In the genomic region with DNA sequence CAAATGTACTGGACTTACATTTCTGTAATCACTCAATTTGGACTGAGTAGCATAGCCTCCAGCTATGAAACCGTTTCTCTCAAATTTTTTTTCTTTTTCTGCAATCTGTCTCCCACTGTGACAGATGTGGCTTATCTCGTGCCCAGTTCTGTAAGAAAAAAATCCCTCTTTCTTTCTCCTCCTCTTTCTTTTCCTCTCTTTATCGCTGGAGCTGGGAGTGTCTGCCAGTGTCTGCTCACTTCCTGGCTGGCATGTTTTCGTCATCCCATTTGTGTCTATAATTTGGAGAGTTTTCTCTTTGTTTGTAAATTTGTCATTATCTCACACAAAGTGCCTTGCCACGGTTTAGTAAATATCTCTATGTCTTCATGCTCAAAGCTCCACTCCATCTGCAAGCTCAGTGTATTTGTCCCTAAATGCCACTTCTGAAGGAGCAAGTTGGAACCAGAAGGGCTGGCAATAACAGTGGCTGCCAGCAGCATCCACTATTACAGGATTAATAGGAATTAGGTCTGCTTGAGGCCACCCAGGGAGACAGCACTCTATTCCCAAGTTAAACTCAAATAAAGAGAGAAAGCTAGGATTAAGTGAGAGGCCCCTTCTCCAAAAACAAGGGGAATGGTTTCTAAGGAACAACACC, we compare ENCODE assay signal across 13 mouse cellular contexts.
A peak's percentile ranks its signal among the peaks of the same experiment; 100 is the strongest.
DNase-seq lines count a peak whose midpoint lies in the region; ATAC-seq lines count a peak whose summit lies in the region.
"Had no signal": no experiment of that assay in that cellular context is flagged by ENCODE, and none has a peak within 500 bp of the region (broad histone marks: within the 10 kb centered on the region; RNA-seq: fewer than 3 reads in every experiment).

No protein-coding gene starts in this region.

- H3K9ac ChIP-seq in hindbrain, embryonic 15.5 days = no peak overlapping the region
- no peak overlapping the region for H3K9ac ChIP-seq in hindbrain, embryonic 11.5 days (ENCODE audit: low read depth, low read length)
- no peak overlapping the region for H3K9ac ChIP-seq in midbrain, embryonic 13.5 days (replicated peaks)
- no peak overlapping the region for H3K9ac ChIP-seq in forebrain, embryonic 13.5 days
- no peak overlapping the region for H3K9ac ChIP-seq in neural tube, embryonic 15.5 days (replicated peaks)

- H3K27ac ChIP-seq in hindbrain, embryonic 15.5 days (replicated peaks) = peak overlapping the region; percentile 17; the same call in 1 of the 2 replicates
- no peak overlapping the region for H3K27ac ChIP-seq in hindbrain, embryonic 11.5 days (ENCODE audit: low read depth, low read length)
- H3K27ac ChIP-seq in midbrain, embryonic 13.5 days = 0 out of 2 replicates have a peak overlapping the region, but pooled peaks have one; percentile 30
- no peak overlapping the region for H3K27ac ChIP-seq in midbrain, embryonic 10.5 days (replicated peaks)
- H3K27ac ChIP-seq in forebrain, embryonic 13.5 days = peak overlapping the region; percentile 57; the same call in 1 of the 2 replicates
- H3K27ac ChIP-seq in neural tube, embryonic 15.5 days (replicated peaks) = peak overlapping the region; percentile 48

- no peak overlapping the region for H3K4me2 ChIP-seq in hindbrain, embryonic 15.5 days
- no peak overlapping the region for H3K4me2 ChIP-seq in hindbrain, embryonic 11.5 days (replicated peaks; ENCODE audit: low read depth, low read length)
- no peak overlapping the region for H3K4me2 ChIP-seq in midbrain, embryonic 13.5 days (replicated peaks)
- H3K4me2 ChIP-seq in forebrain, embryonic 13.5 days = no peak overlapping the region
- no peak overlapping the region for H3K4me2 ChIP-seq in neural tube, embryonic 15.5 days

- 0 out of 2 replicates have a peak, but pooled peaks cover 7% of the 10 kb centered on the region for H3K4me1 ChIP-seq in hindbrain, embryonic 15.5 days (replicated peaks)
- H3K4me1 ChIP-seq in hindbrain, embryonic 11.5 days (replicated peaks; ENCODE audit: control insufficient read depth, insufficient read depth, low read length) = no peaks in the 10 kb centered on the region
- H3K4me1 ChIP-seq in midbrain, embryonic 13.5 days (replicated peaks) = peaks cover 15% of the 10 kb centered on the region
- H3K4me1 ChIP-seq in midbrain, embryonic 10.5 days = peaks cover 16% of the 10 kb centered on the region
- H3K4me1 ChIP-seq in forebrain, embryonic 13.5 days = peaks cover 12% of the 10 kb centered on the region
- peaks cover 10% of the 10 kb centered on the region for H3K4me1 ChIP-seq in neural tube, embryonic 15.5 days

- H3K36me3 ChIP-seq in hindbrain, embryonic 15.5 days = no peaks in the 10 kb centered on the region
- no peaks in the 10 kb centered on the region for H3K36me3 ChIP-seq in hindbrain, embryonic 11.5 days (ENCODE audit: control insufficient read depth, insufficient read depth, low read length)
- H3K36me3 ChIP-seq in midbrain, embryonic 13.5 days = no peaks in the 10 kb centered on the region
- no peaks in the 10 kb centered on the region for H3K36me3 ChIP-seq in midbrain, embryonic 10.5 days
- H3K36me3 ChIP-seq in forebrain, embryonic 13.5 days (ENCODE audit: poor library complexity, severe bottlenecking) = no peaks in the 10 kb centered on the region
- no peaks in the 10 kb centered on the region for H3K36me3 ChIP-seq in neural tube, embryonic 15.5 days

- no peak for ATAC-seq in hindbrain, embryonic 15.5 days (ENCODE audit: low FRiP score, low read depth)
- no peak for ATAC-seq in hindbrain, embryonic 11.5 days (ENCODE audit: low FRiP score)
- no peak for ATAC-seq in midbrain, embryonic 13.5 days
- peak; percentile 65; the same call in 1 of the 2 replicates for ATAC-seq in forebrain, embryonic 13.5 days
- ATAC-seq in neural tube, embryonic 15.5 days (ENCODE audit: low FRiP score) = no peak
- ATAC-seq: activated CD4-positive, CD25-positive, alpha-beta regulatory T cell, adult 4 months; intestine, embryonic 16.5 days had no signal

- WGBS in hindbrain, embryonic 15.5 days = 33% methylated on average over 5 of the region's 5 CpGs
- 61% methylated on average over 5 of the region's 5 CpGs for WGBS in hindbrain, embryonic 11.5 days
- 24% methylated on average over 5 of the region's 5 CpGs for WGBS in midbrain, embryonic 13.5 days
- WGBS in midbrain, embryonic 10.5 days = 47% methylated on average over 5 of the region's 5 CpGs
- WGBS in forebrain, embryonic 13.5 days = 29% methylated on average over 5 of the region's 5 CpGs
- WGBS in neural tube, embryonic 15.5 days = 38% methylated on average over 5 of the region's 5 CpGs

- no peak overlapping the region for H3K4me3 ChIP-seq in hindbrain, embryonic 15.5 days
- no peak overlapping the region for H3K4me3 ChIP-seq in hindbrain, embryonic 11.5 days (ENCODE audit: low read depth, low read length)
- H3K4me3 ChIP-seq in midbrain, embryonic 13.5 days (replicated peaks) = no peak overlapping the region
- no peak overlapping the region for H3K4me3 ChIP-seq in midbrain, embryonic 10.5 days
- H3K4me3 ChIP-seq in forebrain, embryonic 13.5 days = no peak overlapping the region
- H3K4me3 ChIP-seq in neural tube, embryonic 15.5 days (replicated peaks) = no peak overlapping the region

- H3K27me3 ChIP-seq in hindbrain, embryonic 15.5 days = no peaks in the 10 kb centered on the region
- no peaks in the 10 kb centered on the region for H3K27me3 ChIP-seq in hindbrain, embryonic 11.5 days (ENCODE audit: control insufficient read depth, insufficient read depth, low read length)
- no peaks in the 10 kb centered on the region for H3K27me3 ChIP-seq in midbrain, embryonic 13.5 days
- no peaks in the 10 kb centered on the region for H3K27me3 ChIP-seq in midbrain, embryonic 10.5 days (ENCODE audit: low read depth, poor library complexity, severe bottlenecking)
- no peaks in the 10 kb centered on the region for H3K27me3 ChIP-seq in forebrain, embryonic 13.5 days
- no peaks in the 10 kb centered on the region for H3K27me3 ChIP-seq in neural tube, embryonic 15.5 days (replicated peaks)

- no peaks in the 10 kb centered on the region for H3K9me3 ChIP-seq in hindbrain, embryonic 15.5 days
- no peaks in the 10 kb centered on the region for H3K9me3 ChIP-seq in hindbrain, embryonic 11.5 days (ENCODE audit: control insufficient read depth, low read length)
- H3K9me3 ChIP-seq in midbrain, embryonic 13.5 days = no peaks in the 10 kb centered on the region
- no peaks in the 10 kb centered on the region for H3K9me3 ChIP-seq in midbrain, embryonic 10.5 days (replicated peaks)
- no peaks in the 10 kb centered on the region for H3K9me3 ChIP-seq in forebrain, embryonic 13.5 days (replicated peaks)
- H3K9me3 ChIP-seq in neural tube, embryonic 15.5 days (replicated peaks) = no peaks in the 10 kb centered on the region

- DNase-seq in hindbrain, embryonic 11.5 days (ENCODE audit: low spot score) = no peak
- no peak for DNase-seq in midbrain, embryonic 10.5 days (ENCODE audit: low spot score)
- no peak for DNase-seq in thymus, postnatal 10 days (ENCODE audit: low spot score in 2 of 2)
- DNase-seq: cerebellum, adult 9-10 months; kidney, postnatal 10 days; lung, postnatal 36 days; thymus, adult 18-20 months had no signal

Comparison
In these comparisons a context has a peak if more than half of its experiments do, and no peak if none do; other contexts are left out.
1. H3K27ac ChIP-seq: peak in hindbrain, embryonic 15.5 days (single experiment), midbrain, embryonic 13.5 days (single experiment), forebrain, embryonic 13.5 days (single experiment) and neural tube, embryonic 15.5 days (single experiment); none in hindbrain, embryonic 11.5 days (single experiment) and midbrain, embryonic 10.5 days (single experiment).